Mouse (Mus musculus) midbrain, embryonic 15.5 days (tissue): ENCODE measurements around the gene Lgmn. TPM values are rescaled to one million over a fixed set of nuclear protein-coding genes. Genes with fewer than 3 reads are reported as not detected.

Experiments
- ATAC-seq: fragments of 200-750 bp; cut with Nextera tagmentation; replicated peaks from 2 replicates; pipeline ENCODE4 v1.8.0; 2017; ENCODE audit warnings: moderate TSS enrichment
- H3K27ac ChIP-seq: fragments of 300-500 bp; sonication (generic); 2 replicates; pipeline ENCODE4 v1.5.1; 2015; ENCODE audit warnings: mild to moderate bottlenecking, inconsistent platforms
- H3K27me3 ChIP-seq: fragments of 300-500 bp; sonication (generic); replicated peaks from 2 replicates; pipeline ENCODE4 v1.6.1; 2015; ENCODE audit warnings: inconsistent platforms
- H3K36me3 ChIP-seq: fragments of 300-500 bp; sonication (generic); replicated peaks from 2 replicates; pipeline ENCODE4 v1.6.1; 2015; ENCODE audit warnings: inconsistent platforms
- H3K4me1 ChIP-seq: fragments of 300-500 bp; sonication (generic); 2 replicates; pipeline ENCODE4 v1.6.1; 2015; ENCODE audit warnings: inconsistent platforms
- H3K4me2 ChIP-seq: fragments of 300-500 bp; sonication (generic); 2 replicates; pipeline ENCODE4 v1.6.1; 2015; ENCODE audit warnings: inconsistent platforms, mild to moderate bottlenecking, moderate library complexity
- H3K4me3 ChIP-seq: fragments of 300-500 bp; sonication (generic); 2 replicates; pipeline ENCODE4 v1.5.1; 2015; ENCODE audit warnings: mild to moderate bottlenecking, inconsistent platforms
- H3K9ac ChIP-seq: fragments of 300-500 bp; sonication (generic); 2 replicates; pipeline ENCODE4 v1.6.1; 2015; ENCODE audit warnings: mild to moderate bottlenecking, inconsistent platforms
- H3K9me3 ChIP-seq: fragments of 300-500 bp; sonication (generic); 2 replicates; pipeline ENCODE4 v1.6.1; 2016; ENCODE audit warnings: inconsistent platforms
- WGBS: fragments of 180-500 bp; shearing (Covaris S2); methylation state at CpG from one replicate; pipeline ENCODE4 v1.1.7; 2015; ENCODE audit warnings: mixed read lengths; 5-methylcytosine and 5-hydroxymethylcytosine counted together
- polyA plus RNA-seq: library from polyadenylated mRNA; unstranded; fragments of >200 nt; fragmentation: Nextera tagmentation; extraction: Ambion mirVana; gene quantifications from 2 replicates; pipeline ENCODE4 v1.2.1, GENCODE M21; 2015

Lgmn gene
- polyA plus RNA-seq, 1 experiment from 2014 or later, result 87.7 TPM

- Histone ChIP-seq H3K4me1 (no peaks in the 10 kb centered on the region), H3K36me3 (no peaks in the 10 kb centered on the region), H3K27me3 (no peaks in the 10 kb centered on the region), H3K27ac (no peak overlapping the region), H3K4me3 (no peak overlapping the region), H3K4me2 (no peak overlapping the region), H3K9ac (no peak overlapping the region), H3K9me3 (no peaks in the 10 kb centered on the region)
- ATAC-seq, result no peak
- WGBS, result 78% methylated on average over 10 of the region's 10 CpGs
Measured at GRCm38 (mm10) chr12:102450437-102450836, 10.8 kb upstream of the Lgmn start.

GRCm38 (mm10) chr12:102445436-102445835 lies 5.8 kb upstream of the Lgmn start:
- H3K27ac ChIP-seq, result no peak overlapping the region
- no peaks in the 10 kb centered on the region for H3K9me3 ChIP-seq
- H3K36me3 ChIP-seq, result no peaks in the 10 kb centered on the region
- ATAC-seq, result no peak
- no peak overlapping the region for H3K4me3 ChIP-seq
- no peak overlapping the region for H3K4me2 ChIP-seq
- 82% methylated on average over 4 of the region's 4 CpGs for WGBS
- no peaks in the 10 kb centered on the region for H3K4me1 ChIP-seq
- no peak overlapping the region for H3K9ac ChIP-seq
- no peaks in the 10 kb centered on the region for H3K27me3 ChIP-seq

GRCm38 (mm10) chr12:102443676-102444075 lies 4.1 kb upstream of the Lgmn start:
- H3K9ac ChIP-seq, result no peak overlapping the region
- WGBS, result 83% methylated on average over 5 of the region's 5 CpGs

DNA sequence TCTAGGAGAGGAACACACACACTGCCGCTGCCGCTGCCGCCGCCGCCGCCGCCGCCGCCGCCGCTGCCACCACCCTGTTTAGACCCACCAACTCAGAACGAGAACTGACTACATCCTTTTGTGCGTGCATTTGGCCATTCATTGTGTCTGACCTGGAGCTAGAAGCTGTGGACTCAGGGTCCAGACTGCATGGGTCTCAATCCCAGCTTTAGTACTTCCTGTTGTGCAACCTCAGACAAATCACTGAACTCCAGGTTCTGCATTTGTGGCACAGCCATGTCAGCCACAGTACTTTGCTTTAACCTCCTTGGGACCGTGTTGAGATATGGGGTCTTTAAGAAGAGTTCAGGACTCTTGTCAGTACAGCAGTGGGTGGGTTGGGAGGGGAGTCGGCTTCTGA lies 3.0 kb upstream of the Lgmn start:
- Histone ChIP-seq H3K9ac (no peak overlapping the region), H3K9me3 (no peaks in the 10 kb centered on the region), H3K4me3 (no peak overlapping the region), H3K36me3 (no peaks in the 10 kb centered on the region), H3K4me1 (peaks cover 18% of the 10 kb centered on the region), H3K27me3 (no peaks in the 10 kb centered on the region), H3K27ac (no peak overlapping the region), H3K4me2 (no peak overlapping the region)
- no peak for ATAC-seq
- WGBS, result 91% methylated on average over 15 of the region's 15 CpGs

More at GRCm38 (mm10) chr12:102443676-102444075, 4.1 kb upstream of the Lgmn start:
- Histone ChIP-seq H3K9me3 (no peaks in the 10 kb centered on the region), H3K4me3 (no peak overlapping the region), H3K27me3 (no peaks in the 10 kb centered on the region), H3K27ac (no peak overlapping the region), H3K4me1 (peaks cover 10% of the 10 kb centered on the region), H3K4me2 (no peak overlapping the region), H3K36me3 (no peaks in the 10 kb centered on the region)
- ATAC-seq, result no peak

DNA sequence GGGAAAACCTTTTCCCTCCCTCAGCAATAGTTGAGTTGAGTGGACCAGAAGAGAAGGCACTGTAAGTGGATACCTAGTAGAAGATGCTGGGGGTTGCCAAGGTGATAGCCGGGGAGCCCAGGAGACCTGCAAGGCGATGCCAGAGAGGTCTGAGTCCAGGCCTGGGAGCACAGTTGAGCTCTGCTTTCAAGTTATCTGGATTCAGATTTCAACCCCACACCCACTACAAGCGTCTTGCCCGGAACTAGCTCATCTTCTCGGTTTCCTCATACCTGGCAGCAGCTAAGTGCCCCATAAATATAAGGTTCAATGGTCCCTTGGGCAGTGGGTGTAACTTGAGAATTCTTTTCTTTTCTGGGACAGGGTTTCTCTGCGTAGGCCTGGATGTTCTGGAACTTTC lies 1.5 kb upstream of the Lgmn start:
- Histone ChIP-seq H3K27ac (no peak overlapping the region), H3K36me3 (no peaks in the 10 kb centered on the region), H3K27me3 (no peaks in the 10 kb centered on the region), H3K4me1 (peaks cover 18% of the 10 kb centered on the region), H3K4me3 (no peak overlapping the region), H3K9ac (no peak overlapping the region), H3K4me2 (no peak overlapping the region), H3K9me3 (no peaks in the 10 kb centered on the region)
- ATAC-seq, result no peak
- 92% methylated on average over 6 of the region's 6 CpGs for WGBS

GRCm38 (mm10) chr12:102440551-102440950 lies 938 bp upstream of the Lgmn start:
- no peak for ATAC-seq

DNA sequence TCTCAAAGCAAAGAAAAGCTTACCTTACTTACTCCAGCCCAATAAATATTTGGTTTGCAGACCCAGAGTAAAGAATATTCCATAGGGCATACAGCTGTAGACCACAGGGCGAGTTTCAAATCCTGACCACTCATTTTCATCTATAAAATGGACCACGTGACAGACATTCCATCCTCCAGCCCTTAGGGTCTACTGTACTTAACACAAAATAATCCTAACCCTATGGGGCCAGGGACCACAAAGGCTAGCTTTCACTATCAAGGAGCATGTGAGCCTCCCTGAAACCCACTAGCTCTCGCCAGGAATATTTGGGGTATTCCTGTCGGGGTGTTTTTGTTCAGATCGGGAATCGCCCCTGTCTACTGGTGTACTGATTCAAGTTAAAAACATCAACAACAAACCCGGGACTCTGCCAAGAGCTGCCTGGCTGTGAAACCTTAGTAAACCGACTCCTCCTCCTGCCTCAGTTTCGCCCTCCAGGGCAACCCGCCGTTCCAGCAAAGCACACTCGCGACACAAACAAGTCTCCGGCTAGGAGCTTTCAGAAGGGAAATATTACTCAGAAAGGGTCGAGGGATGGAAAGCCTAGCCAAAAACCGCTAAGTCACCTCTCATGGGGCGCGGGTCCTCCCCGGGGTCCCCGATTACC lies 506 bp downstream of the Lgmn start:
- Histone ChIP-seq H3K4me3 (peak overlapping the region; percentile 63), H3K36me3 (no peaks in the 10 kb centered on the region), H3K27ac (peak overlapping the region; percentile 70), H3K4me1 (peaks cover 18% of the 10 kb centered on the region), H3K4me2 (peak overlapping the region; percentile 53), H3K9me3 (no peaks in the 10 kb centered on the region), H3K9ac (peak overlapping the region; percentile 57), H3K27me3 (no peaks in the 10 kb centered on the region)
- 4% methylated on average over 20 of the region's 20 CpGs for WGBS
- peak; percentile 64 for ATAC-seq

More at GRCm38 (mm10) chr12:102440551-102440950, 938 bp upstream of the Lgmn start:
- Histone ChIP-seq H3K27me3 (no peaks in the 10 kb centered on the region), H3K9me3 (no peaks in the 10 kb centered on the region), H3K9ac (no peak overlapping the region), H3K36me3 (no peaks in the 10 kb centered on the region), H3K4me1 (peaks cover 18% of the 10 kb centered on the region), H3K4me2 (no peak overlapping the region), H3K4me3 (no peak overlapping the region), H3K27ac (no peak overlapping the region)
- WGBS, result 90% methylated on average over 7 of the region's 7 CpGs

GRCm38 (mm10) chr12:102437952-102438351 lies 1.7 kb downstream of the Lgmn start:
- WGBS, result 88% methylated on average over 5 of the region's 5 CpGs
- H3K27ac ChIP-seq, result no peak overlapping the region
- peak overlapping the region; percentile 53; the same call in 1 of the 2 replicates for H3K4me2 ChIP-seq
- peaks cover 18% of the 10 kb centered on the region for H3K4me1 ChIP-seq
- ATAC-seq, result no peak
- H3K9me3 ChIP-seq, result no peaks in the 10 kb centered on the region
- no peak overlapping the region for H3K9ac ChIP-seq
- no peak overlapping the region for H3K4me3 ChIP-seq
- no peaks in the 10 kb centered on the region for H3K36me3 ChIP-seq
- no peaks in the 10 kb centered on the region for H3K27me3 ChIP-seq

DNA sequence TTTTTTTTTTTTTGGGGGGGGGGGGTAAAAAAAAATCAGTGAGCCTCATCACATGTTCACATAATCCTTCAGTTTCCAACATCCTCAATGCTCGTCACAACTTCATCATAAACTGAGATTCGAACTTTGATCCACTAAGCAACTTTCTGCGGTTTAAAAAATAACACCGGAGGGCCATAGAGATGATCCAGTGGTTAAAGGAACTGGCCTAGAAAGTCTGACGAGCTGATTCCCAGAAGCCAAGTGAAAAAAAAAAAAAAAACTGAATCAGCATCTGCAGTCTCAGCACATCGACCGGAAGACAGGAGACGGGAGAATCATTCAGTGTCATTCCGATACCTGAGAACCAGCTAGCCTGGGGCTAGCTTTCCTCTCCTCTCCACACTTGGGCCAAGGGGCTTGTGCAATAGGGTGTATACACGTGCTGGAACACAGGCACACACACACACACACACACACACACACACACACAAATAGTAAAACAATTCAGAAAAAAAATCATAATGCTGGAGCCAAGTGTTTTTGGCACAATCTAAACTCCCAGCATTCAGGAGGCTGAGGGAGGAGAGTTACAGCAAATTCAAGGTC lies 2.6 kb downstream of the Lgmn start:
- H3K4me2 ChIP-seq, result no peak overlapping the region

DNA sequence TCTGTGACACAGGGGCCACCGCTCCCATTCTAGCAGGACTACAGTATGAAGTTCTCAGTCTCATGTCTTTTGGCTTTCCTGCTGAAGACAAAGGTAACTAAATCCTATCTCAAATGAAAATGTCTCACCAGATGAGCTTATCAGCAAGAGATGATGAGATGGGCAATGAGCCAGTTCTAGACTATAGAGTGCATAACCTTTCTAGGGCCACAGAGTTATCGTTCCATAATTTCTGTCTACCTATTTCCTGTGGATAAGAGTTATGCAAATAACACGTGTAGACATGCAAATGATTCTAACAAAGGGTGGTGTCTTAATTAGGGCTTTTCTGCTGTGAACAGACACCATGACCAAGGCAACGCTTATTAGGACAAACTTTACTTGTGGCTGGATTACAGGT lies 5.5 kb downstream of the Lgmn start:
- no peaks in the 10 kb centered on the region for H3K36me3 ChIP-seq
- WGBS, result 84% methylated on average over 4 of the region's 4 CpGs
- H3K27ac ChIP-seq, result no peak overlapping the region
- H3K27me3 ChIP-seq, result no peaks in the 10 kb centered on the region
- H3K9me3 ChIP-seq, result no peaks in the 10 kb centered on the region
- no peak overlapping the region for H3K9ac ChIP-seq
- no peak for ATAC-seq
- no peak overlapping the region for H3K4me2 ChIP-seq
- peaks cover 12% of the 10 kb centered on the region for H3K4me1 ChIP-seq
- no peak overlapping the region for H3K4me3 ChIP-seq

More for the DNA sequence above, 2.6 kb downstream of the Lgmn start:
- no peak overlapping the region for H3K9ac ChIP-seq
- 83% methylated on average over 10 of the region's 10 CpGs for WGBS
- H3K27ac ChIP-seq, result no peak overlapping the region
- H3K27me3 ChIP-seq, result no peaks in the 10 kb centered on the region
- no peaks in the 10 kb centered on the region for H3K36me3 ChIP-seq
- no peak overlapping the region for H3K4me3 ChIP-seq
- peaks cover 18% of the 10 kb centered on the region for H3K4me1 ChIP-seq
- H3K9me3 ChIP-seq, result no peaks in the 10 kb centered on the region
- ATAC-seq, result no peak

- no peaks in the 10 kb centered on the region for H3K36me3 ChIP-seq
- H3K4me3 ChIP-seq, result no peak overlapping the region
- no peak overlapping the region for H3K9ac ChIP-seq
- H3K4me1 ChIP-seq, result no peaks in the 10 kb centered on the region
- ATAC-seq, result no peak
- H3K9me3 ChIP-seq, result no peaks in the 10 kb centered on the region
- no peak overlapping the region for H3K27ac ChIP-seq
- no peak overlapping the region for H3K4me2 ChIP-seq
- H3K27me3 ChIP-seq, result no peaks in the 10 kb centered on the region
- 87% methylated on average over 12 of the region's 12 CpGs for WGBS
Measured at GRCm38 (mm10) chr12:102432238-102432637, 7.4 kb downstream of the Lgmn start.

- no peak overlapping the region for H3K27ac ChIP-seq
- no peaks in the 10 kb centered on the region for H3K4me1 ChIP-seq
- H3K4me3 ChIP-seq, result no peak overlapping the region
- H3K36me3 ChIP-seq, result no peaks in the 10 kb centered on the region
- H3K4me2 ChIP-seq, result no peak overlapping the region
- H3K9me3 ChIP-seq, result no peaks in the 10 kb centered on the region
- H3K9ac ChIP-seq, result no peak overlapping the region
- WGBS, result 86% methylated on average over 4 of the region's 4 CpGs
- ATAC-seq, result no peak
- H3K27me3 ChIP-seq, result no peaks in the 10 kb centered on the region
Measured at GRCm38 (mm10) chr12:102430228-102430627, 9.4 kb downstream of the Lgmn start.

DNA sequence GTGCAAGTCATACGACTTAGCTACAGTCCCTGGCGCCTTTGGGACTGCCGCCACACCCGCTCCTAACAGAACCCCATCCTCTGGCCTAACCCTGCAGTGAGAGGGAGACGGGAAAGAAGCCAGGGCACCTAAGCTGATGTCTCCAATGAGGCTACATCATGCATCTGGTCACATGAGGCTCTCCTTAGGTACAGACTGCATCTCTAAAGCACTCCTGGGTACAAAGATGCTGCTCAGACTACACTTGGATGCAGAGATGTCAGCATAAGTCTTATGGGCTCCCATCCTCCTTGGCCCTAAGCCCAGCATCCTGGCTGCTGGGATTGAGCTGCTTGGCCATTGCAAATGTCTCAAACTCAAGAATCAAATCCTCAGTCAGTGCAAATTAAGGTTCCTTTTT lies 10.0 kb downstream of the Lgmn start:
- ATAC-seq, result no peak
- Histone ChIP-seq H3K36me3 (no peaks in the 10 kb centered on the region), H3K4me1 (no peaks in the 10 kb centered on the region), H3K4me2 (no peak overlapping the region), H3K27me3 (no peaks in the 10 kb centered on the region), H3K9ac (no peak overlapping the region), H3K9me3 (no peaks in the 10 kb centered on the region), H3K4me3 (no peak overlapping the region), H3K27ac (no peak overlapping the region)
- WGBS, result 94% methylated on average over 5 of the region's 5 CpGs
